Mouse (Mus musculus) neural tube, embryonic 12.5 days (tissue): ENCODE data around the gene Gatc. TPM values are rescaled to one million over a fixed set of nuclear protein-coding genes. Genes with fewer than 3 reads are reported as not detected.

Experiments
- ATAC-seq: fragments of 200-750 bp; cut with Nextera tagmentation; 2 replicates; pipeline ENCODE4 v1.8.0; 2017; ENCODE audit warnings: low read depth, mild to moderate bottlenecking, moderate TSS enrichment, moderate library complexity; ENCODE audit not compliant: low FRiP score
- H3K27ac ChIP-seq: fragments of 300-500 bp; sonication (generic); 2 replicates; pipeline ENCODE4 v1.5.1; 2016
- H3K27me3 ChIP-seq: fragments of 300-500 bp; sonication (generic); replicated peaks from 2 replicates; pipeline ENCODE4 v1.6.1; 2016; ENCODE audit warnings: mild to moderate bottlenecking
- H3K36me3 ChIP-seq: fragments of 300-500 bp; sonication (generic); 2 replicates; pipeline ENCODE4 v1.6.1; 2016; ENCODE audit warnings: mild to moderate bottlenecking
- H3K4me1 ChIP-seq: fragments of 300-500 bp; sonication (generic); 2 replicates; pipeline ENCODE4 v1.6.1; 2016
- H3K4me2 ChIP-seq: fragments of 300-500 bp; sonication (generic); replicated peaks from 2 replicates; pipeline ENCODE4 v1.6.1; 2016; ENCODE audit warnings: mild to moderate bottlenecking
- H3K4me3 ChIP-seq: fragments of 300-500 bp; sonication (generic); 2 replicates; pipeline ENCODE4 v1.5.1; 2016
- H3K9ac ChIP-seq: fragments of 300-500 bp; sonication (generic); 2 replicates; pipeline ENCODE4 v1.6.1; 2016; ENCODE audit warnings: mild to moderate bottlenecking
- H3K9me3 ChIP-seq: fragments of 300-500 bp; sonication (generic); 2 replicates; pipeline ENCODE4 v1.6.1; 2016; ENCODE audit warnings: mild to moderate bottlenecking
- WGBS: fragments of 180-500 bp; shearing (Covaris S2); methylation state at CpG from one replicate; pipeline ENCODE4 v1.1.7; 2016; 5-methylcytosine and 5-hydroxymethylcytosine counted together
- polyA plus RNA-seq: library from polyadenylated mRNA; unstranded; fragments of >200 nt; fragmentation: Nextera tagmentation; extraction: Ambion mirVana; gene quantifications from 2 replicates; pipeline ENCODE4 v1.2.1, GENCODE M21; 2016

The Gatc gene
- polyA plus RNA-seq, 1 experiment from 2014 or later, result 35.3 TPM

GRCm38 (mm10) chr5:115300792-115301614, 40.0 kb downstream of the Gatc start, which contains the start of gene Dynll1:
Gene Dynll1, minus strand, starts transcription at chr5:115300999.
- ATAC-seq, result peak; percentile 97
- Histone ChIP-seq H3K9ac (peak within 1 kb of the TSS; percentile 89), H3K36me3 (peaks cover 29% of the 10 kb centered on the region), H3K27ac (peak within 1 kb of the TSS; percentile 86), H3K27me3 (no peaks in the 10 kb centered on the region), H3K4me3 (peak within 1 kb of the TSS; percentile 94), H3K4me2 (peak within 1 kb of the TSS; percentile 63), H3K9me3 (no peaks in the 10 kb centered on the region), H3K4me1 (peaks cover 22% of the 10 kb centered on the region)
- WGBS, result under 1% methylated on average over 66 of the region's 66 CpGs

DNA sequence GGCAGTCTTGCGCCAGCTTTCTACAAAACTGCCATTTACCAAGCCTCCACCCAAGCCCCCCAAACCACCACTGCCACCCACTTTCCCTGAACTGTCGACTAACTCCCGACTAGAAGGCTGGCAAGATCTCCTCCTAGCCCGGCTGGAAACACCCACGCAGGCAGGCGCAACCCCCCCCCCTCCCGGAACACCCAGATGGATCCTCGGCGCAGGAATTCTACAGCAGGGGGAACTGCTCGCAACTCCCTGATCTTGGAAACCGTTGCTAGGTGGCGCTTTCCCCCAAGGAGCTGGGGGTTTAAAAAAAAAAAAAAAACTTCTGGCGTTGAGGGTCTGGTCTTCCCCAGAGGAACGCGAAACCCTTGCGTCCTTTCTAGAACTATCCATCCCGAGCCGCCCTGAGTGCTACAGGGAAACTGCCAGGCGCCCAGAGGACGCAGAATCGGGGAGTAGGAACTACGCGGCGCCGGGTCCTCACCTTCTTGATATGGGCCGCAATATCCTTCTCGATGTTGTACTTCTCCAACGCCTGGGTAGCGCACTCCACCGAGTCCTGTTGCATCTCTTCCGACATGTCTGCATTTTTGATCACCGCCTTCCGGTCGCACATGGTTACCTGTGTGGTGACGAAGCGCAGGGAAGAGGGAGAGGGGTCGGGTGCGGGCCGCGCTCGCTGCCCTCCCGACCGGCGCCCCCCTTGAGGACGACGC, 40.8 kb downstream of the Gatc start:
- ATAC-seq, result peak; percentile 18
- WGBS, result under 1% methylated on average over 46 of the region's 46 CpGs
- Histone ChIP-seq H3K4me1 (peaks cover 22% of the 10 kb centered on the region), H3K4me3 (peak overlapping the region; percentile 94), H3K9me3 (no peaks in the 10 kb centered on the region), H3K27me3 (no peaks in the 10 kb centered on the region), H3K4me2 (peak overlapping the region; percentile 63), H3K27ac (peak overlapping the region; percentile 86), H3K36me3 (peaks cover 37% of the 10 kb centered on the region), H3K9ac (peak overlapping the region; percentile 89)

DNA sequence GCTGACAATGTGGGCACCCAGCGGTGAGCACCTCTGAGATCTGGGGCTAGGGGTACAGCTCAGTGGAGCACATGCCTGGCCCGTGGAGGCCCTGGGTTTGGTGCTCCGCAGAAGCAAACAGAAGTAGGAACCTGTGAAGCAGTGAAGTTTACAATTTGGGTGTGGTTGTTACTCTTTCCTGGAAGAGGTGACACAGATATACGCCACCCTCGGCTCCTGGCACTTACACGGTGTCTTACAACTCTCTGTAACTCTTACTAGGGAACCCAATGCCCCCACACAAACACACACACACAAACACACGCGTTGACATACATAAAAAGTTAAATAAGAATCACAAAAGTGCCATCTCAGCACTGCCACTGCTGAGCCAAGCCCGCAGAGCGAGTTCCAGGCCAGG, 44.6 kb downstream of the Gatc start:
- 86% methylated on average over 10 of the region's 10 CpGs for WGBS
- Histone ChIP-seq H3K4me2 (no peak overlapping the region), H3K9me3 (no peaks in the 10 kb centered on the region), H3K27me3 (no peaks in the 10 kb centered on the region), H3K9ac (no peak overlapping the region), H3K4me1 (peaks cover 18% of the 10 kb centered on the region), H3K36me3 (peaks cover 62% of the 10 kb centered on the region), H3K27ac (no peak overlapping the region), H3K4me3 (no peak overlapping the region)
- no peak for ATAC-seq

DNA sequence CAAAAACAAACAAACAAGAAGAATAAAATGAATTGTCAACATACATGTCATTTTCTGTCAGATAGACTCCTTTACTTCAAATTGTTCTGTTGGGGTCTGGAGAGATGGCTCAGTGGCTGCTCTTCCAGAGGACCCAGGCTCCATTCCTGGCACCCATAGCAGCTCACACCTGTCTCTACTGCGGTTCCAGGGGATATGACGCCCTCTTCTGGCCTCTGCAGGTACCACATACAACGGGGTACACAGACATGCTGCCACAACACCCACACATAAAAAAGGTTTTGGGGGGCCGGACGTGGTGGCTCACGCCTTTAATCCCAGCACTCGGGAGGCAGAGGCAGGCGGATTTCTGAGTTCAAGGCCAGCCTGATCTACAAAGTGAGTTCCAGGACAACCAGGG, 46.8 kb downstream of the Gatc start:
- no peaks in the 10 kb centered on the region for H3K27me3 ChIP-seq
- H3K4me3 ChIP-seq, result no peak overlapping the region
- 88% methylated on average over 8 of the region's 8 CpGs for WGBS
- peaks cover 79% of the 10 kb centered on the region for H3K36me3 ChIP-seq
- H3K4me1 ChIP-seq, result peaks cover 12% of the 10 kb centered on the region
- H3K9me3 ChIP-seq, result no peaks in the 10 kb centered on the region
- no peak overlapping the region for H3K9ac ChIP-seq
- no peak overlapping the region for H3K4me2 ChIP-seq
- H3K27ac ChIP-seq, result no peak overlapping the region
- no peak for ATAC-seq

- Histone ChIP-seq H3K4me1 (peaks cover 7% of the 10 kb centered on the region), H3K9me3 (no peaks in the 10 kb centered on the region), H3K27me3 (no peaks in the 10 kb centered on the region), H3K36me3 (peaks cover 52% of the 10 kb centered on the region), H3K27ac (no peak overlapping the region), H3K4me3 (no peak overlapping the region), H3K4me2 (no peak overlapping the region), H3K9ac (no peak overlapping the region)
- 95% methylated on average over 3 of the region's 3 CpGs for WGBS
- ATAC-seq, result no peak
These were observed 56.2 kb downstream of the Gatc start for GRCm38 (mm10) chr5:115284735-115285134.

Other genes starting within 250 kb of the Gatc start
- 27.1 and 32.7 TPM in 2 replicates for gene Gm10401, start 242.9 kb downstream of the Gatc start, polyA plus RNA-seq
- 45.1 and 47.9 TPM in 2 replicates for gene Acads, start 221.8 kb downstream of the Gatc start, polyA plus RNA-seq
- gene Unc119b, start 206.2 kb downstream of the Gatc start, polyA plus RNA-seq, result 60.4 and 61.2 TPM in 2 replicates
- gene Mlec, start 183.0 kb downstream of the Gatc start, polyA plus RNA-seq, result 57.7 and 64.4 TPM in 2 replicates
- gene Cabp1, start 146.8 kb downstream of the Gatc start, polyA plus RNA-seq, result 24.0 and 24.6 TPM in 2 replicates
- 110 and 113 TPM in 2 replicates for gene Pop5, start 105.3 kb downstream of the Gatc start, polyA plus RNA-seq
- gene Rnf10, start 68.3 kb downstream of the Gatc start, polyA plus RNA-seq, result 230 TPM in 2 replicates
- gene Coq5, start 61.5 kb downstream of the Gatc start, polyA plus RNA-seq, result 54.1 and 55.6 TPM in 2 replicates
- 1,356 and 1,433 TPM in 2 replicates for gene Dynll1, start 40.2 kb downstream of the Gatc start, polyA plus RNA-seq
- 314 and 343 TPM in 2 replicates for gene Srsf9, start 14.0 kb downstream of the Gatc start, polyA plus RNA-seq
- 52.2 and 54.8 TPM in 2 replicates for gene Triap1, start within 50 bp of the Gatc start, polyA plus RNA-seq
- 884 and 947 TPM in 2 replicates for gene Cox6a1, start 7.8 kb upstream of the Gatc start, polyA plus RNA-seq
- 122 and 129 TPM in 2 replicates for gene Msi1, start 88.4 kb upstream of the Gatc start, polyA plus RNA-seq
- gene Pla2g1b, start 125.1 kb upstream of the Gatc start, polyA plus RNA-seq, result not detected in 2 replicates
- gene Sirt4, start 143.5 kb upstream of the Gatc start, polyA plus RNA-seq, result 23.8 and 24.9 TPM in 2 replicates
- gene Pxn, start 165.5 kb upstream of the Gatc start, polyA plus RNA-seq, result 29.4 and 33.5 TPM in 2 replicates
- gene Rplp0, start 218.3 kb upstream of the Gatc start, polyA plus RNA-seq, result 843 and 890 TPM in 2 replicates
- 47.1 and 51.9 TPM in 2 replicates for gene Gcn1l1, start 224.1 kb upstream of the Gatc start, polyA plus RNA-seq